Mouse (Mus musculus): ENCODE measurements around the gene Cntnap3. TPM values are rescaled to one million over a fixed set of nuclear protein-coding genes. Genes with fewer than 3 reads are reported as not detected.

The Cntnap3 gene
- polyA plus RNA-seq, 1 experiment: 0.02 TPM

DNA sequence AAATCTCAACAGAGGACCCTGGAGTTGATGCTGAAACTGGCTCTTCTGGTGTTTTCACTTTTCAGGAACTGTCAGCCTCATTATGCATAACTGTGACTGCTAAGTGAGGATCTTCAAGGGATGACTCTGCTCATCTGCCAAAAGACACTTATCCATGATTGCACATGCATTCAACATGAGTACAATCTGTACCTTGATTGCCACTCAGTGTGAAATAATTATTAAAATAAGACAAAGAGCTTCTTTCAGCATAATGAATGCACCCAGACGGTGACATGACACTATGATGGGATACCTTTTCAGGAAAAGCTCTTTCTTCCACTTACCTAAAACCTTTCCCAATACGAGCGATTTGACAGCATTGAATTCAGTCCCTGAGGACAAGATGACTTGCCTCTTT lies 158.4 kb downstream of the Cntnap3 start:
- no peaks in the 10 kb centered on the region for H3K79me2 ChIP-seq (ENCODE audit: control insufficient read depth, insufficient read depth)
- no peaks in the 10 kb centered on the region for H3K27me3 ChIP-seq (ENCODE audit: control insufficient read depth, insufficient read depth, insufficient read length)
- no peak overlapping the region for H3K4me3 ChIP-seq
- no peak overlapping the region for H3K4me2 ChIP-seq (ENCODE audit: low read depth)
- H3K36me3 ChIP-seq (ENCODE audit: control insufficient read depth, insufficient read depth): no peaks in the 10 kb centered on the region
- no peak overlapping the region for H3ac ChIP-seq (ENCODE audit: control insufficient read depth, insufficient read length)
- TF ChIP-seq MAX (IDR thresholded peaks at IDR 0.05; ENCODE audit: low read depth): no peak
- no peak for TF ChIP-seq POLR2AphosphoS2 (IDR thresholded peaks at IDR 0.05; ENCODE audit: insufficient read length, low read depth)

DNA sequence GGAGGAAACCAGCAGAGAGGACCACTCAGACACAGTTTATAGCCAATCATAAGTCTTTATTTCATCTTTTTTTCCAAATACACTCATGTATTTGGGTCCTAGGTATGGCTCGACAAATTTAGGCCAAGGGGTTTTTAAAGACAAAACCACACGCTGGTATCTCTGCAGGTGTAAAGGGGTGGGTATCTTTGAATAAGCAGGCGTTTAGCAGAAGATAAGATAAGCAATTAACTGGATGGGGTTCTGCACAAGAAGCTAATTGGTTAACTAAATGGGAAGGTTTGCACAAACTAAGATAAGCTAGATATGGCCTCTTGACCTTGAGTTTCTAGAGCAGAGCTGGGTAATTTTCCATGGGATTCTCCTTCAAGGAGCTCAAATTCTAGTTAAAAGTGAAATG lies 171.5 kb downstream of the Cntnap3 start:
- no peak overlapping the region for H3K4me3 ChIP-seq
- H3K4me2 ChIP-seq (ENCODE audit: low read depth): no peak overlapping the region
- H3ac ChIP-seq (ENCODE audit: control insufficient read depth, insufficient read length): no peak overlapping the region
- no peaks in the 10 kb centered on the region for H3K27me3 ChIP-seq (ENCODE audit: control insufficient read depth, insufficient read depth, insufficient read length)
- no peaks in the 10 kb centered on the region for H3K79me2 ChIP-seq (ENCODE audit: control insufficient read depth, insufficient read depth)
- TF ChIP-seq POLR2AphosphoS2 (IDR thresholded peaks at IDR 0.05; ENCODE audit: insufficient read length, low read depth) (no peak), MYOG (IDR thresholded peaks at IDR 0.05; ENCODE audit: control insufficient read depth in 1 of 3, insufficient read depth in 1 of 3, insufficient read length in 2 of 3, low read depth in 2 of 3) (no peak), E2F4 (IDR thresholded peaks at IDR 0.05; ENCODE audit: insufficient read depth) (no peak), USF1 (IDR thresholded peaks at IDR 0.05; ENCODE audit: low read depth) (no peak)
- H3K36me3 ChIP-seq (ENCODE audit: control insufficient read depth, insufficient read depth): no peaks in the 10 kb centered on the region

DNA sequence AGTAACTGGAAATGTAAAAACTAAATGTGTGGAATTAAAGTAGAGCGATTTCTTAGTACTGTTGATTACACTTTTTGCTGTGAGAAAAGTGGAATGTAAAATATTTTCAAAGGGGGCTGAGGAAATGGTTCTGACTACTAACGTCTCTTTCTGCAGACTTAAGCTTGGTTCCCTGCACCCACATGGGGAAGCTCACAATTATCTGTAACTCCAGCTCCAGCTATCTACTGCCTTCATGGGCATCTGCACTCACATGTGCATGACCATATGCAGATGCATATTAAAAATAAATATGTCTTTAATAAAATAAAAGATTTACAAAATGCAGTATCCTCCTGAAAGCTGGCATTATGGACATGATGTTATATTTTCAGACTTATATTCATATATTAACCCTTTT lies 187.0 kb downstream of the Cntnap3 start:
- H3ac ChIP-seq (ENCODE audit: control insufficient read depth, insufficient read length): no peak overlapping the region
- no peaks in the 10 kb centered on the region for H3K79me2 ChIP-seq (ENCODE audit: control insufficient read depth, insufficient read depth)
- no peak overlapping the region for H3K4me3 ChIP-seq
- no peak overlapping the region for H3K4me2 ChIP-seq (ENCODE audit: low read depth)
- no peaks in the 10 kb centered on the region for H3K36me3 ChIP-seq (ENCODE audit: control insufficient read depth, insufficient read depth)
- no peaks in the 10 kb centered on the region for H3K27me3 ChIP-seq (ENCODE audit: control insufficient read depth, insufficient read depth, insufficient read length)
- TF ChIP-seq USF1 (IDR thresholded peaks at IDR 0.05; ENCODE audit: low read depth): no peak
- TF ChIP-seq REST (IDR thresholded peaks at IDR 0.05; ENCODE audit: insufficient read depth, insufficient read length): no peak
- TF ChIP-seq MYOG (IDR thresholded peaks at IDR 0.05; ENCODE audit: control insufficient read depth in 1 of 3, insufficient read depth in 1 of 3, insufficient read length in 2 of 3, low read depth in 2 of 3): no peak
- no peak for TF ChIP-seq E2F4 (IDR thresholded peaks at IDR 0.05; ENCODE audit: insufficient read depth)
- TF ChIP-seq POLR2AphosphoS2 (IDR thresholded peaks at IDR 0.05; ENCODE audit: insufficient read length, low read depth): no peak
- no peak for TF ChIP-seq SRF (IDR thresholded peaks at IDR 0.05; ENCODE audit: control insufficient read depth, insufficient read length, low read depth)
- no peak for TF ChIP-seq CEBPB (IDR thresholded peaks at IDR 0.05; ENCODE audit: insufficient read depth, poor library complexity, severe bottlenecking)

DNA sequence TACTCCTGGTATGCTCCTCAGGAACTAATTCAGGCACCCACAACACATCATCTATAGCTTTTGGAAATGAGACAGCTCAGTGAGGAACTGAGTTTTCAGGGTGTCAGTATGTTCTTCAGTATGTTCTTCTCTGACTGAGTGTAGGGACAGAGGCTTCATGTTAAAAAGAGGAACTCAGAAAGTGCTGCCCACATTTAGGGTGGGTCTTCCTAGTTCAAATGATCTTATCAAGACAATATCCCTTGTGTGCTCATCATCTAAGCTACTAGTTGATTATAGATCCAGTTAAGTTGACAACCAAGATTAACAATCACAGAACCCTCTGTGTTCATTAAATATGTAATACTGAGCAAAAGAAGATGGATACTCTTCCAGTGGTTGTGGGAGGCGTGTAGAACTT lies 211.3 kb downstream of the Cntnap3 start:
- Histone ChIP-seq H3K4me3 (no peak overlapping the region), H3K79me2 (ENCODE audit: control insufficient read depth, insufficient read depth) (no peaks in the 10 kb centered on the region), H3ac (ENCODE audit: control insufficient read depth, insufficient read length) (no peak overlapping the region), H3K36me3 (ENCODE audit: control insufficient read depth, insufficient read depth) (no peaks in the 10 kb centered on the region), H3K27me3 (ENCODE audit: control insufficient read depth, insufficient read depth, insufficient read length) (no peaks in the 10 kb centered on the region), H3K4me2 (ENCODE audit: low read depth) (no peak overlapping the region)
- TF ChIP-seq MYOD1 (IDR thresholded peaks at IDR 0.05; ENCODE audit: control insufficient read depth in 1 of 3, insufficient read length in 2 of 3, low read depth in 2 of 3) (no peak), CEBPB (IDR thresholded peaks at IDR 0.05; ENCODE audit: insufficient read depth, poor library complexity, severe bottlenecking) (no peak), E2F4 (IDR thresholded peaks at IDR 0.05; ENCODE audit: insufficient read depth) (no peak), MYOG (IDR thresholded peaks at IDR 0.05; ENCODE audit: control insufficient read depth in 1 of 3, insufficient read depth in 1 of 3, insufficient read length in 2 of 3, low read depth in 2 of 3) (no peak), USF1 (IDR thresholded peaks at IDR 0.05; ENCODE audit: low read depth) (no peak), REST (IDR thresholded peaks at IDR 0.05; ENCODE audit: insufficient read depth, insufficient read length) (no peak), POLR2A (IDR thresholded peaks at IDR 0.05; ENCODE audit: insufficient read length, low read depth) (no peak), TCF3 (IDR thresholded peaks at IDR 0.05; ENCODE audit: insufficient read length, low read depth) (no peak), SRF (IDR thresholded peaks at IDR 0.05; ENCODE audit: control insufficient read depth, insufficient read length, low read depth) (no peak)

Other genes with a start within 250 kb of the Cntnap3 start
- not detected for gene Spata31, start 13.5 kb upstream of the Cntnap3 start, polyA plus RNA-seq (2012; fragmentation: generic; extraction: Trizol)
- not detected for gene Spata31d1c, start 129.1 kb upstream of the Cntnap3 start, polyA plus RNA-seq (2012; fragmentation: generic; extraction: Trizol)
- gene Prss47, start 148.8 kb upstream of the Cntnap3 start, polyA plus RNA-seq (2012; fragmentation: generic; extraction: Trizol): not detected
- gene Mfsd14b, start 209.0 kb upstream of the Cntnap3 start, polyA plus RNA-seq (2012; fragmentation: generic; extraction: Trizol): 6.0 TPM
- not detected for gene Olfr465-ps1, start 234.1 kb upstream of the Cntnap3 start, polyA plus RNA-seq (2012; fragmentation: generic; extraction: Trizol)
- not detected for gene Olfr466, start 246.3 kb upstream of the Cntnap3 start, polyA plus RNA-seq (2012; fragmentation: generic; extraction: Trizol)

Data from myocyte (in vitro differentiated cells).